Mouse (Mus musculus): ENCODE measurements around the gene Cntnap5b.
"Not testable (repeated sequence)": the region's sequence is repeated elsewhere in the genome, so short reads cannot be mapped to it uniquely, and the experiment has no call there.

The Cntnap5b gene

DNA sequence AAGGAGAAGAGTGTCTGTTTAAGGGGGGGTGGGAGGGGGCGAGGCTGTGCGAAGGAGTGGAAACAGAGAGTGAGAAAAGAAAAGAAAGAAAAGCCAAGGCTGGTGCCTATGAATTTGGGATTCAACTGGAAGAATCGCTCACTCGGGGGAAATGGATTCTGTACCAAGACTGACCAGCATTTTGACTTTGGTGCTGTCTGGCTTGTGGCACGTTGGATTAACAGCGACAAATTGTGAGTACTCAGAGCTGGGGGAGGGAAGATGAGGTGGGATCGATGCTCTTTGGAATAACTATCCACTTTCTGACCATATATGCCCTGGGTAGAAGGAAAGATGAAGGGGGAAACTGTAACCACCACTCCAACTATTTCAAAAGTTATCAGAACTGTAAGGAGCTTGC, at the start of gene Cntnap5b:
TSS of gene Cntnap5b (plus strand) at position 152 of the 400 bp plus-strand sequence.
- DNase-seq (ENCODE audit: low read depth, low spot score): no peak

DNA sequence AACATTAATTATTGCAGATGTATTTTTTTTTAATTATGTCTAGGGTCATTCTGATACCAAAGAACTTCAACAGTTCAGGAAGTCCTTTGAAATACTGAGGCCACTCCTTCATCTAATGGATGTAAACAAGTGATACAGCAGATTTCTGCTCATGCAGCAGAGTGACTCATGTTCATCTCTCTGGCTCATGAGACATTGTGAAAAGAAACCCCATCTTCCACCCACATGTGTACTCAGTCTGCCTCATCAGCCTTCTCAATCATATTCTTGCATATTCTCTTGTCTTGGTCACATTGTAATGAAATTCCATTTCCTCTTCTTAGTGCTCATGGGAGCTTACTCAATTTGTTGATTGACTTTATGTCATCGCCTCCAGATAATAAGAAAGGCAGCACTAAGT, 12.6 kb upstream of the Cntnap5b start:
- no peak for DNase-seq (ENCODE audit: low read depth, low spot score)

DNA sequence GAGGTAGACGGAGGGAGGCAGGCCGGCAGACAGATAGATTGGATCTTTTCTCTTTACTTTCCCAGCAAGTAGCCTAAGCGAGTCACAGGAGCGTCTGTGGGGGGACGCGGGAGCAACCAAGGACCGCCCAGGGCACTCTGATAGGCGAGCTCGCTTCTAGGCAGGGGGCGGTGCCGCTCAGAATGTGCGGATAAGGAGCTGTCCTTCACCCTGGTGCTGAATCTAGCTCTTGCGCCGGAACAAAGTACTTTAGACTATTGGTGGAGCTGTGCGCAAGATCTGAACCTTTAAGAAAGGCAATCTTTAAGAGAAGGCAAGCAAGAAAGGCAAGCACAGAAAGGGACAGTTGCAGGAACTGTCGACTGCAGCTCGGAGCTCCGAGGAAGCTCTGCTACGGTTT, 382 bp upstream of the Cntnap5b start:
- DNase-seq (ENCODE audit: low read depth, low spot score): no peak

DNA sequence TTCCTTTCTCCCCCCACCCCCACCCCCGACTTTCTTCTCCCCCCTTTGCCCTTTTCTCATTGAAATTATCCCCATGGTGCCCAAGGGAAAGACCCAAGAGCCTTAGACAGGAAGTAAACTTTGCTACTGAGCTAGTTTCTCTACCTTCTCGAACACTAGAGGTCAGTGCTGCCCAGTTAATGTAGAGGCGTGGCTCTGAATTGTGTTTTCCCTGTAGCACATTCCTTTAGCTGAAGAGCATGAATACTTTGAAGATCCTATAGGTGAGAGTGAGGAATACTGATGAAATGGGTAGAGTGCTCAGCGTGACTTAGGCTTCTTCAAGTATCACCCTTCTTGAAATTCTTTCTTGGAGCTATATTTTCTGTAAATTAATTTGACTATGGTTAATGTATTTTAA, 1.6 kb downstream of the Cntnap5b start:
- DNase-seq (ENCODE audit: low read depth, low spot score): no peak

DNA sequence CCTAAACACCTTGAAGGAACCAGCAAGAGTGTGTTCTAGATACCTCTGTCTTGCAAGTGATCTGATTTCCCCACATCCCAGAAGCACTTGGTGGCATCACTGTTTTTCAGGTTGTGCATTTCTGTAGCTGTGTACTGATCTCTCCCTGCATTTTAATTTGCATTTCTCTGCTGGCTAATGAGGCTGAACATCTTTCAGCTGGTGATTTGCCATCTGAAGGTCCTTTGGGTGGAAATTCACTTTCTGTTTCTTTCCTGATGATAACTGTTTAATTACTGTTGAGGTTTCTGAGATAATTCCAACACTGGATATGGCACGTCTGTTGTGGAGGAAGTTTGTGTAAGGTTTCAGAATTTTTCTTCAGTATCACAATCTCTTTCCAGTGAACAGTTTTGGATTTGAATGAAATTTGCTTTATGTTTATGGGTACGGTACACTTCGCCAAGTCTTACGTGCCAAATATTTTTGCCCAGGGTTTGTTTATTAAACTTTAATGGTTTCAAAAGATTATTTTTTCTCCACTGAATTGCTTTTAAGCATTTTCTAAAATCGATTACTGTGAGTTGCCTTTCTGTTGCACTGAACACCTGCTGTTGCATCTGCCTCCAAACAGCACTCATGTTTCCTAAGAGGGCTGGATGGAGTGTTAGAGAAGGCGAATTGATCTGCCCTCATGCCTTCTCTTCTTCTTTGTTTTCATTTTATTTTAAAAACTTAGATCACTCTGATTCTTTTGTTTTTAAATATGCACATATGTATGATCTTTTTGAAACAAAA, 41.0 kb downstream of the Cntnap5b start:
- no peak for DNase-seq (ENCODE audit: low read depth, low spot score)

DNA sequence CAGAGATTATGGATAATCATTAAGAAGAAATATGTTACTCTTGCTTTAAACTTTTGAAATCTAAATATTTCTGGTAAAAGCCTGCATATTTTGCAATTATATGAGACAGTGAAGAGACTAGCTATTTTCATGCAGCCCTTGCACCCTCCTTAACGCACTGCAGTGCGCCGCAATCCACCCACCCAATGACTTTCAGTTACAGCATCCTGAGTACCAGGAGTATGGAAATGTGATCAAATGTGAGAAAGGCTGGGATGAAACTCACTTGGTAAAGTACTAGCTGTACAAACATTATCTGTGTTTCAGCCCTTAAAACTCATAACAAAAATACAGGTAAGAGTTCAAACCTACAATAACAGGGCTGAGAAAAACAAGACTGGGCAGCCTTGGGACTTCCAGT, 99.8 kb downstream of the Cntnap5b start:
- DNase-seq (ENCODE audit: low read depth, low spot score): no peak

DNA sequence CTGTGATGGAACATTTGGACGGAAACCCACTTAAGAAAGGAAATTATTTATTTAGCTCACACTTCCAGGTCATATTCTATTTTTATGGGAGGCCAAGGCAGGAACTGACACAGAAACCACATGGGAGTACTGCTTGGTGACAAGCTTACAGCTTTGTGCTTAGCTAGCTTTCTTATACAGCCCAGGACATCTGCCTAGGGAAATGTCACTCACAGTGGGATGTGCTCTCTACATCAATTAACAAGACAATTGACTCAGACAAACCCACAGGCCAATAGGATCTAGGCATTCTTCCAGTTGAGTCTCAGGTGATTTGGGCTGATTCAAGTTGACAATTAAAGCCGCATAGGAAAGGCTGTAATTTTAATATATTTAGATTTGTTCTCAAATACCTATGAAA, 135.2 kb downstream of the Cntnap5b start:
- DNase-seq (ENCODE audit: low read depth, low spot score): no peak

DNA sequence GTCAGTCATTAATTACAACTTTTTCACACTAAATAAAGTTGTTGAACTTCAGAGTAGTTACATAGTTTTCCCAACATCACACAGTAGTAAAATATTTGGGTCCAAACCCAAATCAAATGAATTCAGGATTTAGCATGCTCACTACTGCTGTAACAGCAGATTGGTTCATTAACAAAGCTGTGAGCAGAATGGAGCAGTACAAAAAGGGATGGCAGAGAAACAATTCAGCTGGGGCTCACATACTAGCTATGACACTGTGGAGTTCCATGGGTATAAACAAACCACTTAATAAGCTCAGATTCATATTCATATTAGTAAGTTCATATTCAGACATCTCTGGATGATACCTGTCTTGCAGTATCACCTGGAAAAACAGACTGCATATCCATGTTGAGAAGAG, 170.9 kb downstream of the Cntnap5b start:
- DNase-seq (ENCODE audit: low read depth, low spot score): no peak

DNA sequence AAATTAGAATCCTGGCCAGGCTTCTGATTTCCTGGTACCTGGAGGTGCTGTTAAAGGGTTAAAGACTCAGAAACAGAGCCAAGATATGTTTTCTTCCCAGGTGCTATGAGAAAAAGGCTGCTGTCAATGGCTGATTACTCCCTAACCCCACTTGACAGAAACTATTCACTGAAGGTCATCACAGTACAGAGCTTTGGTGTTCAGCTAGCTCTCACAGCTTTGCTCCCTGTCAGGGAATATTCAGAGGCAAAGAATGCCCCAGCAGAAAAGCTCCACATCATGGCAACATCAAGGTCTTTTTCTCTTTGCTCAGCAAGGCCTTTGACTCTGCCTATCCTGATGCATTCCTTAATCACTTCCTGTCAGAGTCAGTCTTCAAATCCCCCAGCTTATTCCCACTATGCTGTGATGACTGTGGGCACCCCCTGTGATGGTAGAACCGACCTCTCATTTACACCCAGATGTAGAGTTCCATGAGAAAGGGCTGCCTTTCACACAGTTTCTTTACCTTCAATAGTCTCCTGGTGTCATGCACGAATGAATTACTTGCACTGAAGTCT, 186.9 kb downstream of the Cntnap5b start:
- no peak for DNase-seq (ENCODE audit: low read depth, low spot score)

DNA sequence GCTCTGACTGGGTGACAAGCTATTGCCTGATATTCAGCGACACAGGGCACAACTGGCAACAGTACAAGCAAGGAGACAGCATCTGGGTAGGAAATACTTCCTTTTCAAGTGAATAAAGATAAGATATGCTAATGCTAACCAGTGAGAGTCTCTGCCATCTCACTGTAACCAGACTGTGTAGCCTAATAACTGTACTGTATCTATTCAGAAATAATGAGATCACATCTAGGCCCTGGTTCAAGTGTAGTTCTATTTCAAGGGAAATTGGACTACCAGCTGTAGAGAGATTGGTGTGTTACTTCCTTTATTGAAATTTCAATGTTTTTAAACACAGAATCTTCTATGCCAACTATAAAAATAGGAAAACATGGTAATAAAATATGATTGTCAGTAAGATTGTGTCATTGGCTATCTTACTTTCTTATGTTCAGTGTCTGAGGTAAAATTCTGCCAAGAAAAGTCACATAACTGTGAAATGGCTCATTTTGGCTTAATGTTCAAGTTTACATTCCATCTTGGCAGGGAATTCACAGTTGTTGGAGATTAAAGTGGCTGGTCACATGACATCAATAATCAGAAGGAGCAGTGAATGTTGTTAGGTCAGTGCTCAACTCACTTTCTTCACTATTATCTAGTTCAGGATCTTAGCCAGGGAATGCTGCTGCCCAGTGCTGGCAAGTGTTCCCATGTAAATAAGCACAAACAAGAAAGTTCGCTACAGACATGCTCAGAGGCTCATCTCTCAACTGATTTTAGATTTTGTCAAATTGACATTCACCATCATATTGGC, 194.9 kb downstream of the Cntnap5b start:
- no peak for DNase-seq (ENCODE audit: low read depth, low spot score)

DNA sequence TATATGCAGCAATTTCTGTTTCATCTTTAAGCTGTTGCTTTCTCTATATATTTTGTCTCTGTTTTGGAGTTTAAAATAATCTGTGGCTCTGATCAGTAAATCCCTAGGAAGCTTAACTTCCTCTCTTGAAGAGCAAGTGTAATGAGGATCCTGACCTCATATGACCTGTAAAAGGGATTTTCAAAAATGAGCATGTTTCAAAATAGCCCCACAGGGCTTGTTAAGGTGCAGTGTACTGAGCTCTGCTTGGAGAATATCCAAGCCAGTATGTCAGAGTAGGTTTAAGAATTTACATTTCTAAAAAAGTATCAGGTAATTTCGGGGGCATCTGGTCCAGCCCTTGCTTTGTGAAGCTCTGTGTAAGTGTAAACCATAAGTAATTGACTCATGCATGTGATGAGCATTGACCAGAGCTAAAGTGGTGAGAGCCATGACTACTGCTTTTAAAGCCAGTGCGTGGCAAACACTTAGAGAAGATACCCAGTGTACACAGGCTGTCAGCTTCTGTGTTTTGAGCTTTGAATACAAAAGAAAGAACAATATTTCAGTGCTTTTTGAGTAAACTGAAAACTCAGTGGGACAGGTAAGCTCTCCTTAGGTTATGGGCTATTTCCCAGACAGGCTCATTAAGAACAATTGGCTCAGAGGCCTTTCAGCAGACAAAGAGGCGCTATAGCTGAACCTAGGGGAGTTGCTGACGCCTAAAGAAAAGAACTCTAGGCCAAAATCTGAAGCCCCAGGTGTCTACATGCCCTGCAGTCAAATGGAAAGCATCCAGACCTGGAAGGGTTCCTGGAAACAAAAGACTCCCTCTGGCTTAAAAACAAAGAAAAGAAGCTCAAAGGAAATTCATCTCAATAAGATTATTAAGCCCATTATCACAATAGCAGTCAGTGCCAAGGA, 197.9 kb downstream of the Cntnap5b start:
- no peak for DNase-seq (ENCODE audit: low read depth, low spot score)

DNA sequence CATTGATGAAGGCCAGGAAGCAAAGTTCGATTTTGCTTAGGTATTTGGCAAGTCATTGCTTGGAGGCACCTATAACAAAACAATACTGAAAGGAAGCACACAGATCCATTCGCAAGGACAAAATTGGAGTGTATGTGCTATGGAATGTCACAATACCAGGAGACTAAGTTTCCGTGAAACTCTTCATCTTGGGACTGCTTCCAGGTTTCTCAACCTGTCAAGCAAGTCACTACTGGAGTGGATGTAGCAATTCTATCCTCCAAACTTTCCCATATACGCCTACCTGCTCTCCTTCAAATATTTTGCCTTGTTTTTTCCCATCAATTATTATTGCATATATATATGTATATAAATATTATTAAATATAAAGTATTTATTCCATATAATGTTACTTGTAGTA, 228.7 kb downstream of the Cntnap5b start:
- DNase-seq (ENCODE audit: low read depth, low spot score): not testable (repeated sequence)

DNA sequence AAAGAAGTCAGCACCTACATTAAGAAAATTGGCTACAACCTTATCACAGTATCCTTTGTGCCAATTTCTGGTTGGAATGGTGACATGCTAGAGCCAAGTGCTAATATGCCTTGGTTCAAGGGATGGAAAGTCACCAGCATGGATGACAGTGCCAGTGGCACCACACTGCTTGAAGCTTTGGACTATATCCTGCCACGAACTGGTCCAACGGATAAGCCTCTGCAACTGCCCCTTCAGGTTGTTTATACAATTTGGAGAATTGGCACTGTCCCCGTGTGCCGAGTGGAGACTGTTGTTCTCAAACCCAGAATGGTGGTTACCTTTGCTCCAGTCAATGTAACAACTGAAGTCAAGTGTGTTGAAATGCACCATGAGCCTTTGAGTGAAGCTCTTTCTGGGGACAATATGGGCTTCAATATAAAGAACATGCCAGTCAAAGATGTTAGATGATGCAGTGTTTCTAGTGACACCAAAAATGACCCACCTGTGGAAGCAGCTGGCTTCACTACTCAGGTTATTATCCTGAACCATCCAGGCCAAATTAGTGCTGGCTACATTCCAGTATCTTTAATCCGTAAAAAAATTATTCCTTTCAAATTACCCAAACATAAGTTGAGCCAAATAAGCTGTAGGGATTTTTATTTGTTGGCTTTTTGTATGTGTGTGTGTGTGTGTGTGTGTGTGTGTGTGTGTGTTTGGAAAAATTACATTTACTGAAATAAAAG, 233.6 kb downstream of the Cntnap5b start:
- DNase-seq (ENCODE audit: low read depth, low spot score): no peak

DNA sequence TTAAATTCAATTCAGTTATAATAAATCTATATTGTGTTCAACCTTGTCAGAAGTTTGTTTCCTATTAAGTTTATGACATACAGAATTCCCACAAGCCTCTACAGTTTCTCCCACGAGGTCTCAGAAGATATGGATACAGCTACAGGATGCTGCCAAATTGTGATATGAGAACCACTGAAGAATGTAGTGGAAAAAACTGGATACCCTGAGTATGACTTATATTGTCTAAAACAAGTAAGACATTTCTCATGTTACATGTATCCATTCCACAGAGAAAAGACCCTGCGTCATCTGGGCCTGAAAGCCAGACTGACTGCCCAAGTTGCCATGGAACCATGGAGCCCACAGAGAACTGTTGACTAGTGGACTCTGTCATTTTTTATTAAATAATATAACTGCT, 269.2 kb downstream of the Cntnap5b start:
- DNase-seq (ENCODE audit: low read depth, low spot score): no peak

DNA sequence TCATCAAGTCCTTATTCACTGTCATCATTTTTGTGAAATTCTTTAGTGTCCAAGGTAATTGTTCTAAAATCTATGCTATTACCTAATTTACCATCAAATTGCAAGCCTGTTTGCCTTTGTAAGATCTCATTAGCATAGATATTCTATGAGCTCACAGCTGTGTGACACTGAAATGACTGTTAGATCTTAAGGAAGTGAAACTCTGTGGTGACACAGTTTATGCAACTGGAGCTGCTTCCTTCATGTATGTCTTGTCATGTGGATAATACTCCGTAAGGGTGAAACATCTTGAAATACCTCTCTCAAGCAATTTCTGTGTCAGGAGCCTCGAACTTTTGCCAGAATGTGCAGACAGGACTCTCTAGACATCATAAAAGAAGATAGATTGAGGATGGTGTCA, 307.2 kb downstream of the Cntnap5b start:
- DNase-seq (ENCODE audit: low read depth, low spot score): no peak

DNA sequence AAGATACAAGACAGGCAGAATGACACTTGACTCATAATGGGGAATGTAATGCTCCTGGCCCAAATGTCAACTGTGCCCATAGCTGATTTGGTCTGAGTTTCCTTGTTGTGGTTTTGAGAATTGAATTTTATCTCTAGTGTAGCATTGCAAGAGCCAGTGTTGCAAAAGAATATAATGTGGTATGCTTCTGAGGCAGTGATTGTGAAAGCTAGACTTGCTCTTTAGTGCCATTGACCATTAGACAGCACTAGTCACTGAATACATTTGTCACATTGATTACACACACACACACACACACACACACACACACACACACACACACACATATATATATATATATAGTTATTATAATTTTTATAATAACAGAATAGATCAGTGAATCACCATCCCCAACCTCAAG, 328.0 kb downstream of the Cntnap5b start:
- no peak for DNase-seq (ENCODE audit: low read depth, low spot score)

DNA sequence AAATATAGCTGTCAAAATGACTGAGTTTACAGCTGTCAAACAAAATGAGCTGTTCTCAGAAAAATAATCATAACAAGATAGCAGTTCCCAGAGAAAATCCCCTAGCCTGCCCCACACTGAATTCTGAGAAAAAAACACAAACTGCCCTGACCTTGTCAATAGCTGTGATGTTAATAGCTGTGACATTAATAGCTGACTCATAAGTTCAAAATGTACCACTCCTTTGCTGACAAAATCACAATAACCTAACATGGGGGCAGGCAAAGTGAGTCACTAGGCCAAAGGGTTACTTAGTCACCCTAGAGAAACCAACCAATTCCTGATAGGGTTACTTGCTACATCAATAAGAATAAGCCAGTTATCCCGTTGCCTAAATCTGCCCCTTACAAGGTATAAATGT, 328.5 kb downstream of the Cntnap5b start:
- no peak for DNase-seq (ENCODE audit: low read depth, low spot score)

DNA sequence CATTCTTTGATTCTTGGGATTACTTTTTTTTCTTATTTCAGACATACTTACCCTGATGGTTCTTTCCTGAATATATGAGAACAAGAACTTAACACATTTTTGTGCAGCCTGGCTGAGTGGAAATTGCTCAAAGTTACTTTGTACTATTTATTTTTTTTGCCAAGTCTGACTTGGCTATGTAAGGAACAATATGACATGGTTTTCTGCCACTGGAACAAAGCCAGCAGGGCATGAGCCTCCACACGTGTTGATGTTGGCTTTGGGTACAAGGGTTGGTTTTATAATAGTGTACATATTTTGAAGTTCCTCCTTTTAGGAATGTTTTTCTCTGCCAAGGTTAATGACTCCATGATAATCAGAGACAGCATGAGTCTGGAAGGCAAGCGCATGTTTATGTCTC, 331.8 kb downstream of the Cntnap5b start:
- DNase-seq (ENCODE audit: low read depth, low spot score): no peak

DNA sequence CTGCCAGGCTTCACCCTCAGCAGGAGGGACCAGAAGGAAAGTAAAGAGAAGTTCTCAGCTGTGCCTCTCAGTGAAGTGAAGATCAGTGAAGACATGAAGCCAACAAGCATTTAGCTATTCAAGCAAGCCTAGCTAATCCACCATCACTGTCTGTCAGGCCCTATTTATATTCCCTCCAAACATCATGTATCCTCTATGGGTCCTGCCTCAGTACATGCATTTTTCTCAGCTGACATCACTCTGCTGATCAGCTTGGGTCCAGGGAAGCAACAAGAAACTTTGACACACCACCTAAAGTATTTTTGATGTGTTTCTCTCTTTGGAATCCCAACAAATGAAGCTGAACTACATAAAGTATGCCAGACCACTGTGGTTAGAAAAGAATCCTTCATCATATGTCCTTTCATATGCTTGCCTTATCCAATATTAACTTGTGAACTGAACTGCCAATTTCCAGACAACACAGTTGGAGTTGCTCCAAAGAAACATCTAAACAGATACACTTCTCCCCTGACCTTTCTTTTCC, 349.9 kb downstream of the Cntnap5b start:
- DNase-seq (ENCODE audit: low read depth, low spot score): no peak

DNA sequence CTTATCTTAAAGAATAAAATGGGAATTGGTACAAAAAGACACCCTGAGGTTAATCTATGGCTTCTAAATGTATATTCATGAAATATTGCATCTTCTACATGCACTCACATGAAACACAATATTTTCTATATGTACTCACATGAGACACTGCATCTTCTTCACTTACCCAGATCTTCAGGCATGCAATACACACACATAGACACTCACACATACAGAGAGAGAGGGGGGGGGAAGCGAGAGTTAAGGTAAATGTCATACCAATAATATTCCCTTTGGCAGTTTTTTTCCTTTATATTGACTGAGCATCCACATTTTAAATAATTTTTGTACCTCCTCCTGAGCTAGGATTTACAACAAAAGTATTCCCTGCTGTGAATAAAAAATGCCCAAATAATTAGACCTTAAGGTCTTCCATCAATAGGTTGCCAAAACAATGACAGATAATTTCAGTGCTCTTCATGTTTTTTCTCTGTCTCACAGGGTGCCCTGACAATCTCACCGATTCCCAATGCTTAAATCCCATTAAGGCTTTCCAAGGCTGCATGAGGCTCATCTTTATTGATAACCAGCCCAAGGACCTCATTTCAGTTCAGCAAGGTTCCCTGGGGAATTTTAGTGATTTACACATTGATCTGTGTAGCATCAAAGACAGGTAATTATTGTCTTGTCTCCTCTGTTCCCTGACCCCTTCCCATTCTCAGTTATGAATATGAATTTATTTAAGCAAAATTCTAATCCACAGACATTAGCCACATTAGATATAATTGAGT, 391.2 kb downstream of the Cntnap5b start:
- no peak for DNase-seq (ENCODE audit: low read depth, low spot score)

All from CD4-positive, CD25-positive, alpha-beta regulatory T cell, adult 2 months (primary cell).